Mouse (Mus musculus): Measurements from ENCODE around the gene Adora3. TPM values are rescaled to one million over a fixed set of nuclear protein-coding genes. Genes with fewer than 3 reads are reported as not detected.

Gene Adora3
- polyA plus RNA-seq, 1 experiment = 0.39 TPM

- Histone ChIP-seq H3K36me3 (ENCODE audit: control insufficient read depth, insufficient read depth, low read length) (peaks cover 20% of the 10 kb centered on the region), H3K27ac (ENCODE audit: insufficient read depth, low read depth, low read length) (no peak overlapping the region), H3K27me3 (ENCODE audit: control insufficient read depth, insufficient read depth, low read length) (no peaks in the 10 kb centered on the region), H3K4me1 (ENCODE audit: control insufficient read depth, insufficient read depth, insufficient read length, low read length) (peaks cover 7% of the 10 kb centered on the region; the same call in 1 of the 2 replicates), H3K4me3 (ENCODE audit: low read depth, low read length) (no peak overlapping the region)
- TF ChIP-seq CTCF (IDR thresholded peaks at IDR 0.05; ENCODE audit: extremely low read depth, insufficient read length, insufficient replicate concordance, low read depth, low read length) = no peak
- no peak for TF ChIP-seq POLR2A (IDR thresholded peaks at IDR 0.05; ENCODE audit: low read depth, low read length)
- 78% methylated on average over 1 of the region's 1 CpGs for WGBS
Observed at GRCm38 (mm10) chr3:105957235-105957634, 86.6 kb downstream of the Adora3 start.

GRCm38 (mm10) chr3:105958204-105958603, 87.5 kb downstream of the Adora3 start:
- no peaks in the 10 kb centered on the region for H3K27me3 ChIP-seq (ENCODE audit: control insufficient read depth, insufficient read depth, low read length)
- peaks cover 19% of the 10 kb centered on the region for H3K36me3 ChIP-seq (ENCODE audit: control insufficient read depth, insufficient read depth, low read length)
- TF ChIP-seq POLR2A (IDR thresholded peaks at IDR 0.05; ENCODE audit: low read depth, low read length) (no peak), CTCF (IDR thresholded peaks at IDR 0.05; ENCODE audit: extremely low read depth, insufficient read length, insufficient replicate concordance, low read depth, low read length) (no peak)
- H3K4me1 ChIP-seq (ENCODE audit: control insufficient read depth, insufficient read depth, insufficient read length, low read length) = peaks cover 7% of the 10 kb centered on the region; the same call in 1 of the 2 replicates
- H3K27ac ChIP-seq (ENCODE audit: insufficient read depth, low read depth, low read length) = no peak overlapping the region; the same call in 1 of the 2 replicates
- WGBS = 17% methylated on average over 5 of the region's 5 CpGs
- peak overlapping the region; percentile 89; the same call in 1 of the 2 replicates for H3K4me3 ChIP-seq (ENCODE audit: low read depth, low read length)

Other genes starting within 250 kb of the Adora3 start
- 13.4 and 15.8 TPM in 2 replicates for gene Ddx20, start 183.3 kb upstream of the Adora3 start, polyA plus RNA-seq (2012; rRNA removed)
- gene Inka2, start 166.3 kb upstream of the Adora3 start, polyA plus RNA-seq (2012; rRNA removed) = 0.80 and 0.91 TPM in 2 replicates
- 0.25 and 0.89 TPM in 2 replicates for gene Rap1a, start 69.5 kb upstream of the Adora3 start, polyA plus RNA-seq (2012; rRNA removed)
- 0.94 and 1.1 TPM in 2 replicates for gene Tmigd3, start within 50 bp of the Adora3 start, polyA plus RNA-seq (2012; rRNA removed)
- 0.81 and 1.8 TPM in 2 replicates for gene I830077J02Rik, start 61.8 kb downstream of the Adora3 start, polyA plus RNA-seq (2012; rRNA removed)
- gene Wdr77, start 88.5 kb downstream of the Adora3 start, polyA plus RNA-seq (2012; rRNA removed) = 9.5 and 9.6 TPM in 2 replicates
- 72.1 and 125 TPM in 2 replicates for gene Atp5f1, start 89.2 kb downstream of the Adora3 start, polyA plus RNA-seq (2012; rRNA removed)
- gene Ovgp1, start 102.9 kb downstream of the Adora3 start, polyA plus RNA-seq (2012; rRNA removed) = 0.17 and 0.24 TPM in 2 replicates
- gene Pifo, start 143.8 kb downstream of the Adora3 start, polyA plus RNA-seq (2012; rRNA removed) = not detected in 2 replicates
- gene Chil5, start 162.0 kb downstream of the Adora3 start, polyA plus RNA-seq (2012; rRNA removed) = not detected in 2 replicates
- gene Chia1, start 242.4 kb downstream of the Adora3 start, polyA plus RNA-seq (2012; rRNA removed) = 0.09 TPM in 1 of 2 replicates, not detected in the other